Mouse (Mus musculus) forebrain, embryonic 12.5 days (tissue): ENCODE measurements at regions not wholly inside any gene's neighbourhood (a gene's known extent, or its start where the extent isn't known, plus 50 kb on each side); places are given as distances from the start of the nearest gene placed in this dataset.

Experiments used
- ATAC-seq: fragments of 200-750 bp; cut with Nextera tagmentation; 2 replicates; pipeline ENCODE4 v1.8.0; 2017; ENCODE audit warnings: moderate TSS enrichment; ENCODE audit not compliant: low FRiP score
- H3K27ac ChIP-seq: fragments of 300-500 bp; sonication (generic); 2 replicates; pipeline ENCODE4 v1.5.1; 2016; ENCODE audit warnings: mild to moderate bottlenecking
- H3K27me3 ChIP-seq: fragments of 300-500 bp; sonication (generic); 2 replicates; pipeline ENCODE4 v1.6.1; 2016; ENCODE audit warnings: mild to moderate bottlenecking
- H3K36me3 ChIP-seq: fragments of 300-500 bp; sonication (generic); replicated peaks from 2 replicates; pipeline ENCODE4 v1.6.1; 2016; ENCODE audit warnings: mild to moderate bottlenecking
- H3K4me1 ChIP-seq: fragments of 300-500 bp; sonication (generic); 2 replicates; pipeline ENCODE4 v1.6.1; 2016
- H3K4me2 ChIP-seq: fragments of 300-500 bp; sonication (generic); 2 replicates; pipeline ENCODE4 v1.6.1; 2016; ENCODE audit warnings: mild to moderate bottlenecking, moderate library complexity
- H3K4me3 ChIP-seq: fragments of 300-500 bp; sonication (generic); replicated peaks from 2 replicates; pipeline ENCODE4 v1.5.1; 2016; ENCODE audit warnings: mild to moderate bottlenecking
- H3K9ac ChIP-seq: fragments of 300-500 bp; sonication (generic); 2 replicates; pipeline ENCODE4 v1.6.1; 2016; ENCODE audit warnings: mild to moderate bottlenecking
- H3K9me3 ChIP-seq: fragments of 300-500 bp; sonication (generic); 2 replicates; pipeline ENCODE4 v1.6.1; 2016
- WGBS: fragments of 180-500 bp; shearing (Covaris S2); methylation state at CpG from one replicate; pipeline ENCODE4 v1.1.7; 2016; 5-methylcytosine and 5-hydroxymethylcytosine counted together

GRCm38 (mm10) chr6:51067332-51067731 lies 365.1 kb upstream of the Nfe2l3 start:
- Histone ChIP-seq H3K27ac (peak overlapping the region; percentile 86), H3K9me3 (no peaks in the 10 kb centered on the region), H3K4me3 (no peak overlapping the region), H3K9ac (no peak overlapping the region), H3K4me1 (peaks cover 35% of the 10 kb centered on the region), H3K4me2 (no peak overlapping the region), H3K27me3 (peaks cover 3% of the 10 kb centered on the region; the same call in 1 of the 2 replicates), H3K36me3 (no peaks in the 10 kb centered on the region)
- WGBS = 28% methylated on average over 11 of the region's 11 CpGs
- ATAC-seq = peak; percentile 60; the same call in 1 of the 2 replicates

GRCm38 (mm10) chr6:51069945-51070344 lies 362.5 kb upstream of the Nfe2l3 start:
- H3K36me3 ChIP-seq = no peaks in the 10 kb centered on the region
- H3K27me3 ChIP-seq = peaks cover 3% of the 10 kb centered on the region; the same call in 1 of the 2 replicates
- H3K4me1 ChIP-seq = peaks cover 35% of the 10 kb centered on the region
- H3K4me3 ChIP-seq = no peak overlapping the region
- 45% methylated on average over 5 of the region's 5 CpGs for WGBS
- no peak overlapping the region for H3K9ac ChIP-seq
- ATAC-seq = no peak
- no peaks in the 10 kb centered on the region for H3K9me3 ChIP-seq
- peak overlapping the region; percentile 63 for H3K27ac ChIP-seq
- H3K4me2 ChIP-seq = no peak overlapping the region

- Histone ChIP-seq H3K27me3 (peaks cover 3% of the 10 kb centered on the region; the same call in 1 of the 2 replicates), H3K4me2 (no peak overlapping the region), H3K9me3 (no peaks in the 10 kb centered on the region), H3K9ac (no peak overlapping the region), H3K4me1 (peaks cover 45% of the 10 kb centered on the region), H3K27ac (no peak overlapping the region; the same call in 1 of the 2 replicates), H3K36me3 (no peaks in the 10 kb centered on the region), H3K4me3 (no peak overlapping the region)
- no peak for ATAC-seq
- 25% methylated on average over 9 of the region's 9 CpGs for WGBS
Observed at GRCm38 (mm10) chr6:51071243-51071642, 361.2 kb upstream of the Nfe2l3 start.

- Histone ChIP-seq H3K27me3 (no peaks in the 10 kb centered on the region), H3K36me3 (no peaks in the 10 kb centered on the region), H3K4me2 (no peak overlapping the region), H3K4me1 (peaks cover 61% of the 10 kb centered on the region), H3K4me3 (no peak overlapping the region), H3K27ac (peak overlapping the region; percentile 94), H3K9me3 (no peaks in the 10 kb centered on the region), H3K9ac (no peak overlapping the region)
- ATAC-seq = no peak
- WGBS = 74% methylated on average over 8 of the region's 8 CpGs
Observed at GRCm38 (mm10) chr6:51075026-51075425, 357.4 kb upstream of the Nfe2l3 start.

- Histone ChIP-seq H3K9me3 (no peaks in the 10 kb centered on the region), H3K36me3 (no peaks in the 10 kb centered on the region), H3K4me2 (peak overlapping the region; percentile 11; the same call in 1 of the 2 replicates), H3K9ac (0 out of 2 replicates have a peak overlapping the region, but pooled peaks have one; percentile 17), H3K4me1 (peaks cover 43% of the 10 kb centered on the region), H3K27ac (peak overlapping the region; percentile 94), H3K27me3 (no peaks in the 10 kb centered on the region), H3K4me3 (no peak overlapping the region)
- peak; percentile 92 for ATAC-seq
- WGBS = 14% methylated on average over 21 of the region's 21 CpGs
Observed at GRCm38 (mm10) chr6:51076861-51077768, 355.4 kb upstream of the Nfe2l3 start.

GRCm38 (mm10) chr6:51077769-51078096 lies 354.7 kb upstream of the Nfe2l3 start:
- 47% methylated on average over 6 of the region's 6 CpGs for WGBS
- Histone ChIP-seq H3K9ac (0 out of 2 replicates have a peak overlapping the region, but pooled peaks have one; percentile 17), H3K36me3 (no peaks in the 10 kb centered on the region), H3K27ac (peak overlapping the region; percentile 94), H3K4me1 (peaks cover 43% of the 10 kb centered on the region), H3K27me3 (no peaks in the 10 kb centered on the region), H3K9me3 (no peaks in the 10 kb centered on the region), H3K4me3 (no peak overlapping the region), H3K4me2 (peak overlapping the region; percentile 11; the same call in 1 of the 2 replicates)
- 0 out of 2 replicates have a peak, but pooled peaks have one; percentile 59 for ATAC-seq

GRCm38 (mm10) chr6:51078353-51078966 lies 354.0 kb upstream of the Nfe2l3 start:
- H3K4me1 ChIP-seq = peaks cover 43% of the 10 kb centered on the region
- H3K4me3 ChIP-seq = no peak overlapping the region
- no peaks in the 10 kb centered on the region for H3K9me3 ChIP-seq
- no peak overlapping the region for H3K9ac ChIP-seq
- H3K27me3 ChIP-seq = no peaks in the 10 kb centered on the region
- H3K27ac ChIP-seq = peak overlapping the region; percentile 94
- WGBS = 65% methylated on average over 11 of the region's 11 CpGs
- no peak overlapping the region for H3K4me2 ChIP-seq
- no peak for ATAC-seq
- H3K36me3 ChIP-seq = no peaks in the 10 kb centered on the region

- no peak overlapping the region for H3K4me2 ChIP-seq
- no peaks in the 10 kb centered on the region for H3K27me3 ChIP-seq
- H3K36me3 ChIP-seq = no peaks in the 10 kb centered on the region
- peaks cover 43% of the 10 kb centered on the region for H3K4me1 ChIP-seq
- H3K27ac ChIP-seq = peak overlapping the region; percentile 94
- H3K4me3 ChIP-seq = no peak overlapping the region
- WGBS = 89% methylated on average over 5 of the region's 5 CpGs
- no peak overlapping the region for H3K9ac ChIP-seq
- no peak for ATAC-seq
- no peaks in the 10 kb centered on the region for H3K9me3 ChIP-seq
Observed at GRCm38 (mm10) chr6:51078967-51079355, 353.5 kb upstream of the Nfe2l3 start.

GRCm38 (mm10) chr6:51081056-51081455 lies 351.4 kb upstream of the Nfe2l3 start:
- Histone ChIP-seq H3K36me3 (no peaks in the 10 kb centered on the region), H3K4me3 (no peak overlapping the region), H3K4me2 (no peak overlapping the region), H3K27me3 (no peaks in the 10 kb centered on the region), H3K9me3 (no peaks in the 10 kb centered on the region), H3K4me1 (peaks cover 29% of the 10 kb centered on the region), H3K27ac (no peak overlapping the region), H3K9ac (no peak overlapping the region)
- WGBS = 93% methylated on average over 5 of the region's 5 CpGs
- no peak for ATAC-seq

- H3K4me3 ChIP-seq = no peak overlapping the region
- H3K4me1 ChIP-seq = no peaks in the 10 kb centered on the region
- no peaks in the 10 kb centered on the region for H3K9me3 ChIP-seq
- H3K9ac ChIP-seq = no peak overlapping the region
- no peak overlapping the region for H3K4me2 ChIP-seq
- WGBS = 77% methylated on average over 9 of the region's 9 CpGs
- H3K27me3 ChIP-seq = no peaks in the 10 kb centered on the region
- H3K36me3 ChIP-seq = no peaks in the 10 kb centered on the region
- no peak for ATAC-seq
- H3K27ac ChIP-seq = no peak overlapping the region
Observed at GRCm38 (mm10) chr6:51084656-51085055, 347.8 kb upstream of the Nfe2l3 start.

- no peak overlapping the region for H3K9ac ChIP-seq
- H3K36me3 ChIP-seq = no peaks in the 10 kb centered on the region
- no peak overlapping the region for H3K27ac ChIP-seq
- H3K4me2 ChIP-seq = no peak overlapping the region
- no peak overlapping the region for H3K4me3 ChIP-seq
- no peaks in the 10 kb centered on the region for H3K4me1 ChIP-seq
- H3K27me3 ChIP-seq = no peaks in the 10 kb centered on the region
- WGBS = 44% methylated on average over 2 of the region's 2 CpGs
- ATAC-seq = no peak
- H3K9me3 ChIP-seq = no peaks in the 10 kb centered on the region
Observed at GRCm38 (mm10) chr6:51085547-51085946, 346.9 kb upstream of the Nfe2l3 start.

GRCm38 (mm10) chr6:51086347-51086746 lies 346.1 kb upstream of the Nfe2l3 start:
- H3K9ac ChIP-seq = no peak overlapping the region
- ATAC-seq = no peak
- WGBS = 88% methylated on average over 4 of the region's 4 CpGs
- no peaks in the 10 kb centered on the region for H3K4me1 ChIP-seq
- no peaks in the 10 kb centered on the region for H3K9me3 ChIP-seq
- H3K36me3 ChIP-seq = no peaks in the 10 kb centered on the region
- no peaks in the 10 kb centered on the region for H3K27me3 ChIP-seq
- no peak overlapping the region for H3K4me2 ChIP-seq
- H3K4me3 ChIP-seq = no peak overlapping the region
- no peak overlapping the region for H3K27ac ChIP-seq
